Mouse (Mus musculus): ENCODE data around the gene Cdkl1. TPM values are rescaled to one million over a fixed set of nuclear protein-coding genes. Genes with fewer than 3 reads are reported as not detected.
A peak's percentile ranks its signal among the peaks of the same experiment; 100 is the strongest.

Gene Cdkl1
- polyA plus RNA-seq, 1 experiment: 0.05 TPM

GRCm38 (mm10) chr12:69760743-69761406 is 30.2 kb downstream of the Cdkl1 start:
- no peak for TF ChIP-seq POLR2AphosphoS2 (IDR thresholded peaks at IDR 0.05; ENCODE audit: insufficient read length, low read depth)
- no peak for TF ChIP-seq MYOD1 (IDR thresholded peaks at IDR 0.05; ENCODE audit: control insufficient read depth in 1 of 3, insufficient read length in 2 of 3, low read depth in 2 of 3)
- no peak for TF ChIP-seq MYOG (IDR thresholded peaks at IDR 0.05; ENCODE audit: control insufficient read depth in 1 of 3, insufficient read depth in 1 of 3, insufficient read length in 2 of 3, low read depth in 2 of 3)
- TF ChIP-seq SRF (IDR thresholded peaks at IDR 0.05; ENCODE audit: control insufficient read depth, insufficient read length, low read depth): no peak
- no peak for TF ChIP-seq E2F4 (IDR thresholded peaks at IDR 0.05; ENCODE audit: insufficient read depth)
- TF ChIP-seq REST (IDR thresholded peaks at IDR 0.05; ENCODE audit: insufficient read depth, insufficient read length): no peak
- no peaks in the 10 kb centered on the region for H3K27me3 ChIP-seq (ENCODE audit: control insufficient read depth, insufficient read depth, insufficient read length)
- no peak overlapping the region for H3ac ChIP-seq (ENCODE audit: control insufficient read depth, insufficient read length)
- H3K4me3 ChIP-seq: no peak overlapping the region
- H3K36me3 ChIP-seq (ENCODE audit: control insufficient read depth, insufficient read depth): no peaks in the 10 kb centered on the region
- no peaks in the 10 kb centered on the region for H3K79me2 ChIP-seq (ENCODE audit: control insufficient read depth, insufficient read depth)
- no peak overlapping the region for H3K4me2 ChIP-seq (ENCODE audit: low read depth)

GRCm38 (mm10) chr12:69760014-69760413 is 31.1 kb downstream of the Cdkl1 start:
- H3K4me3 ChIP-seq: no peak overlapping the region
- no peaks in the 10 kb centered on the region for H3K27me3 ChIP-seq (ENCODE audit: control insufficient read depth, insufficient read depth, insufficient read length)
- H3K36me3 ChIP-seq (ENCODE audit: control insufficient read depth, insufficient read depth): no peaks in the 10 kb centered on the region
- TF ChIP-seq SRF (IDR thresholded peaks at IDR 0.05; ENCODE audit: control insufficient read depth, insufficient read length, low read depth) (no peak), TCF3 (IDR thresholded peaks at IDR 0.05; ENCODE audit: insufficient read length, low read depth) (no peak), TCF12 (IDR thresholded peaks at IDR 0.05; ENCODE audit: insufficient read depth, poor library complexity, severe bottlenecking) (no peak), POLR2AphosphoS2 (IDR thresholded peaks at IDR 0.05; ENCODE audit: insufficient read length, low read depth) (no peak), MAX (IDR thresholded peaks at IDR 0.05; ENCODE audit: low read depth) (no peak), POLR2A (IDR thresholded peaks at IDR 0.05; ENCODE audit: insufficient read length, low read depth) (no peak), MYOG (IDR thresholded peaks at IDR 0.05; ENCODE audit: control insufficient read depth in 1 of 3, insufficient read depth in 1 of 3, insufficient read length in 2 of 3, low read depth in 2 of 3) (no peak), REST (IDR thresholded peaks at IDR 0.05; ENCODE audit: insufficient read depth, insufficient read length) (no peak), USF1 (IDR thresholded peaks at IDR 0.05; ENCODE audit: low read depth) (no peak), MYOD1 (IDR thresholded peaks at IDR 0.05; ENCODE audit: control insufficient read depth in 1 of 3, insufficient read length in 2 of 3, low read depth in 2 of 3) (no peak), CEBPB (IDR thresholded peaks at IDR 0.05; ENCODE audit: insufficient read depth, poor library complexity, severe bottlenecking) (no peak), E2F4 (IDR thresholded peaks at IDR 0.05; ENCODE audit: insufficient read depth) (no peak)
- no peak overlapping the region for H3K4me2 ChIP-seq (ENCODE audit: low read depth)
- H3ac ChIP-seq (ENCODE audit: control insufficient read depth, insufficient read length): no peak overlapping the region
- no peaks in the 10 kb centered on the region for H3K79me2 ChIP-seq (ENCODE audit: control insufficient read depth, insufficient read depth)

- Histone ChIP-seq H3K79me2 (ENCODE audit: control insufficient read depth, insufficient read depth) (no peaks in the 10 kb centered on the region), H3K4me2 (ENCODE audit: low read depth) (no peak overlapping the region), H3K27me3 (ENCODE audit: control insufficient read depth, insufficient read depth, insufficient read length) (no peaks in the 10 kb centered on the region), H3ac (ENCODE audit: control insufficient read depth, insufficient read length) (no peak overlapping the region), H3K4me3 (no peak overlapping the region), H3K36me3 (ENCODE audit: control insufficient read depth, insufficient read depth) (no peaks in the 10 kb centered on the region)
- TF ChIP-seq TCF3 (IDR thresholded peaks at IDR 0.05; ENCODE audit: insufficient read length, low read depth): no peak
- TF ChIP-seq POLR2A (IDR thresholded peaks at IDR 0.05; ENCODE audit: insufficient read length, low read depth): no peak
- TF ChIP-seq MYOG (IDR thresholded peaks at IDR 0.05; ENCODE audit: control insufficient read depth in 1 of 3, insufficient read depth in 1 of 3, insufficient read length in 2 of 3, low read depth in 2 of 3): no peak
- TF ChIP-seq REST (IDR thresholded peaks at IDR 0.05; ENCODE audit: insufficient read depth, insufficient read length): no peak
- no peak for TF ChIP-seq SRF (IDR thresholded peaks at IDR 0.05; ENCODE audit: control insufficient read depth, insufficient read length, low read depth)
- no peak for TF ChIP-seq USF1 (IDR thresholded peaks at IDR 0.05; ENCODE audit: low read depth)
- no peak for TF ChIP-seq CEBPB (IDR thresholded peaks at IDR 0.05; ENCODE audit: insufficient read depth, poor library complexity, severe bottlenecking)
- no peak for TF ChIP-seq POLR2AphosphoS2 (IDR thresholded peaks at IDR 0.05; ENCODE audit: insufficient read length, low read depth)
- TF ChIP-seq MAX (IDR thresholded peaks at IDR 0.05; ENCODE audit: low read depth): no peak
- TF ChIP-seq TCF12 (IDR thresholded peaks at IDR 0.05; ENCODE audit: insufficient read depth, poor library complexity, severe bottlenecking): no peak
- TF ChIP-seq MYOD1 (IDR thresholded peaks at IDR 0.05; ENCODE audit: control insufficient read depth in 1 of 3, insufficient read length in 2 of 3, low read depth in 2 of 3): no peak
- no peak for TF ChIP-seq E2F4 (IDR thresholded peaks at IDR 0.05; ENCODE audit: insufficient read depth)
These were observed 31.7 kb downstream of the Cdkl1 start for GRCm38 (mm10) chr12:69759267-69759885.

GRCm38 (mm10) chr12:69758221-69759185 is 32.6 kb downstream of the Cdkl1 start:
- no peaks in the 10 kb centered on the region for H3K27me3 ChIP-seq (ENCODE audit: control insufficient read depth, insufficient read depth, insufficient read length)
- H3K4me3 ChIP-seq: no peak overlapping the region
- no peaks in the 10 kb centered on the region for H3K79me2 ChIP-seq (ENCODE audit: control insufficient read depth, insufficient read depth)
- no peaks in the 10 kb centered on the region for H3K36me3 ChIP-seq (ENCODE audit: control insufficient read depth, insufficient read depth)
- H3ac ChIP-seq (ENCODE audit: control insufficient read depth, insufficient read length): no peak overlapping the region
- TF ChIP-seq SRF (IDR thresholded peaks at IDR 0.05; ENCODE audit: control insufficient read depth, insufficient read length, low read depth) (no peak), E2F4 (IDR thresholded peaks at IDR 0.05; ENCODE audit: insufficient read depth) (no peak), TCF3 (IDR thresholded peaks at IDR 0.05; ENCODE audit: insufficient read length, low read depth) (no peak), USF1 (IDR thresholded peaks at IDR 0.05; ENCODE audit: low read depth) (no peak), TCF12 (IDR thresholded peaks at IDR 0.05; ENCODE audit: insufficient read depth, poor library complexity, severe bottlenecking) (no peak), REST (IDR thresholded peaks at IDR 0.05; ENCODE audit: insufficient read depth, insufficient read length) (no peak), MYOG (IDR thresholded peaks at IDR 0.05; ENCODE audit: control insufficient read depth in 1 of 3, insufficient read depth in 1 of 3, insufficient read length in 2 of 3, low read depth in 2 of 3) (no peak), CEBPB (IDR thresholded peaks at IDR 0.05; ENCODE audit: insufficient read depth, poor library complexity, severe bottlenecking) (no peak), POLR2A (IDR thresholded peaks at IDR 0.05; ENCODE audit: insufficient read length, low read depth) (no peak), MYOD1 (IDR thresholded peaks at IDR 0.05; ENCODE audit: control insufficient read depth in 1 of 3, insufficient read length in 2 of 3, low read depth in 2 of 3) (no peak), POLR2AphosphoS2 (IDR thresholded peaks at IDR 0.05; ENCODE audit: insufficient read length, low read depth) (no peak), MAX (IDR thresholded peaks at IDR 0.05; ENCODE audit: low read depth) (no peak)
- H3K4me2 ChIP-seq (ENCODE audit: low read depth): peak overlapping the region; percentile 56

All from myocyte (in vitro differentiated cells).